Mouse (Mus musculus): ENCODE data around the gene Cblc.

DNA sequence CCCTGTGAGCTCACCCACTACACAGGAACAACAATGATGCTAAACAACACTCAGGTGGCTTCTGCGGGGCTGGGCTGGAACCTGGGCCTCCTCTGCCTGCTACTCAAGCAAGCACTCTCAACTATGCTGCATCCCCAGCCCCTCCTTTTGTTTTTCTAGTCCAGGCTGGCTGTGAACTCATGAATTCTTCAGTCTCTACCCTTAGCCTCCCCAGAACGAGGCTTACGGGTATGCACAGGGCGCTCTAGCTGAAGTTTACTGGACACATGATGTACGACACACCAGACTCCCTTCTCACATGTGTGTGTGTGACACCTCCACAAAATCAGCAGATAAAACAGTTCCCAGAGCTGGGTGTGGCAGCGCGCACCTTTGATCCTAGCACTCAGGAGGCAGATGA lies 22.3 kb upstream of the Cblc start:
- TF ChIP-seq POLR2A (IDR thresholded peaks at IDR 0.05; ENCODE audit: control insufficient read depth, extremely low read depth, insufficient read depth, low read length, poor library complexity) (no peak), CTCF (IDR thresholded peaks at IDR 0.05; ENCODE audit: borderline replicate concordance, control insufficient read depth, extremely low read depth, insufficient read depth, low read length, poor library complexity) (no peak)

All from thymus, adult 2 months (tissue).